Mouse (Mus musculus) liver, embryonic 14.5 days (tissue): Measurements from ENCODE around the gene Lrrc4b. TPM values are rescaled to one million over a fixed set of nuclear protein-coding genes. Genes with fewer than 3 reads are reported as not detected.
A peak's percentile ranks its signal among the peaks of the same experiment; 100 is the strongest.

Experiments used
- ATAC-seq: fragments of 200-750 bp; cut with Nextera tagmentation; 2 replicates; pipeline ENCODE4 v1.8.0; 2017; ENCODE audit warnings: moderate number of reproducible peaks, mild to moderate bottlenecking, moderate library complexity; ENCODE audit not compliant: insufficient read depth
- DNase-seq, 3 experiments: peaks; one replicate each; pipeline ENCODE4 v3.0.0-alpha.2; 2012 to 2013; ENCODE audit warnings: low read depth in 3 of 3, low spot score in 3 of 3
- H3K27ac ChIP-seq: fragments of 300-500 bp; sonication (generic); 2 replicates; pipeline ENCODE4 v1.5.1; 2014; ENCODE audit warnings: moderate library complexity, mild to moderate bottlenecking, control low read depth, inconsistent platforms
- H3K27me3 ChIP-seq: fragments of 300-500 bp; sonication (generic); 2 replicates; pipeline ENCODE4 v1.6.1; 2014; ENCODE audit warnings: mild to moderate bottlenecking, low read length, moderate library complexity; ENCODE audit not compliant: control insufficient read depth, insufficient read depth
- H3K36me3 ChIP-seq: fragments of 300-500 bp; sonication (generic); replicated peaks from 2 replicates; pipeline ENCODE4 v1.6.1; 2014; ENCODE audit warnings: low read depth; ENCODE audit not compliant: control insufficient read depth, insufficient read depth
- H3K4me1 ChIP-seq, 2 experiments: fragments of 200-500 bp in 1 of 2; fragments of 300-500 bp in 1 of 2; sonication (generic) in 1 of 2; replicated peaks; 2 replicates each; pipeline ENCODE4 v1.6.1; 2012 to 2014; ENCODE audit warnings: antibody characterized with exemption in 1 of 2, inconsistent platforms in 1 of 2, low read length in 1 of 2; ENCODE audit not compliant: control insufficient read depth in 2 of 2, insufficient read depth in 2 of 2
- H3K4me2 ChIP-seq: fragments of 300-500 bp; sonication (generic); 2 replicates; pipeline ENCODE4 v1.6.1; 2014; ENCODE audit warnings: low read depth, mild to moderate bottlenecking, control low read depth, moderate library complexity
- H3K4me3 ChIP-seq, 2 experiments: fragments of 200-500 bp in 1 of 2; fragments of 300-500 bp in 1 of 2; sonication (generic) in 1 of 2; 2 replicates each; pipeline ENCODE4 v1.5.1; 2012 to 2014; ENCODE audit warnings: low read depth in 2 of 2, low read length in 2 of 2, mild to moderate bottlenecking in 2 of 2, control low read depth in 1 of 2, inconsistent platforms in 1 of 2, moderate library complexity in 1 of 2; ENCODE audit not compliant: insufficient read depth in 1 of 2
- H3K9ac ChIP-seq: fragments of 300-500 bp; sonication (generic); replicated peaks from 2 replicates; pipeline ENCODE4 v1.6.1; 2014; ENCODE audit warnings: mild to moderate bottlenecking, control low read depth, moderate library complexity
- H3K9me3 ChIP-seq: fragments of 300-500 bp; sonication (generic); 2 replicates; pipeline ENCODE4 v1.6.1; 2016; ENCODE audit warnings: low read length, mixed read lengths; ENCODE audit not compliant: control insufficient read depth
- CTCF ChIP-seq: IDR thresholded peaks from 2 replicates; pipeline ENCODE4 v1.5.1; 2016; ENCODE audit warnings: antibody characterized with exemption, low read depth, control low read depth
- EP300 ChIP-seq: IDR thresholded peaks from 2 replicates; pipeline ENCODE4 v1.6.1; 2016; ENCODE audit warnings: antibody characterized with exemption, low read depth
- WGBS: fragments of 180-500 bp; shearing (Covaris S2); extraction: QIAGEN DNeasy Blood & Tissue Kit; methylation state at CpG from one replicate; pipeline ENCODE4 v1.1.7; 2014; ENCODE audit not compliant: insufficient replicate concordance; 5-methylcytosine and 5-hydroxymethylcytosine counted together
- polyA plus RNA-seq, 2 experiments: library from polyadenylated mRNA; depleted of rRNA in 1 of 2; stranded (reverse) in 1 of 2; unstranded in 1 of 2; fragments of >200 nt; fragmentation: Nextera tagmentation in 1 of 2; extraction: Ambion mirVana in 1 of 2; gene quantifications; 2 replicates each; pipeline versions ENCODE4 v1.2.1 to v1.2.3; 2012 to 2014

Gene Lrrc4b
- polyA plus RNA-seq, 2 experiments: 0.02 TPM; not detected in 1

DNA sequence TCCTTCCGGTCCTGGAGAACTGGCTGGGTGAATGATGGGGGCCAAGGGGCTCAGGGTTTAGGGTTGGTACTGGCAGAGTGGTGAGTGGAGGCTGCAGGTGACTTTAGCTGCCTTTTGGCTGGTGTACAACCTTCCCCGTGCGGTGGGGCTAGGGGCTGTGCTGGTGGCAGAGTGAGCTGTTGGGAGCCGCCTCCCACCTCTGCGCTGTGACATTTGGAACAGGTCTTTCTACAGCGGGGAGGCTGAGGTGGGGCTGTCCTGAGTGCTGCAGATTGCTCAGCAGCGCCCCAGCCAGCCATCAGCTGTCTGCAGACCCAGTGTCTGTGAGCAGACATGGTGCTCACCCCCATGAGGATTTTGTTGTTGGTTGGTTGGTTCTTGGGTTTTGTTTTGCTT lies 16.7 kb downstream of the Lrrc4b start:
- DNase-seq (no peak), ATAC-seq (no peak)
- Histone ChIP-seq H3K27ac (no peak overlapping the region), H3K27me3 (peaks cover 61% of the 10 kb centered on the region), H3K36me3 (no peaks in the 10 kb centered on the region), H3K9ac (no peak overlapping the region), H3K4me3 (no peak overlapping the region), H3K9me3 (no peaks in the 10 kb centered on the region), H3K4me2 (no peak overlapping the region), H3K4me1 (no peaks in the 10 kb centered on the region)
- no peak for TF ChIP-seq CTCF
- no peak for TF ChIP-seq EP300
- WGBS: 2% methylated on average over 7 of the region's 7 CpGs

DNA sequence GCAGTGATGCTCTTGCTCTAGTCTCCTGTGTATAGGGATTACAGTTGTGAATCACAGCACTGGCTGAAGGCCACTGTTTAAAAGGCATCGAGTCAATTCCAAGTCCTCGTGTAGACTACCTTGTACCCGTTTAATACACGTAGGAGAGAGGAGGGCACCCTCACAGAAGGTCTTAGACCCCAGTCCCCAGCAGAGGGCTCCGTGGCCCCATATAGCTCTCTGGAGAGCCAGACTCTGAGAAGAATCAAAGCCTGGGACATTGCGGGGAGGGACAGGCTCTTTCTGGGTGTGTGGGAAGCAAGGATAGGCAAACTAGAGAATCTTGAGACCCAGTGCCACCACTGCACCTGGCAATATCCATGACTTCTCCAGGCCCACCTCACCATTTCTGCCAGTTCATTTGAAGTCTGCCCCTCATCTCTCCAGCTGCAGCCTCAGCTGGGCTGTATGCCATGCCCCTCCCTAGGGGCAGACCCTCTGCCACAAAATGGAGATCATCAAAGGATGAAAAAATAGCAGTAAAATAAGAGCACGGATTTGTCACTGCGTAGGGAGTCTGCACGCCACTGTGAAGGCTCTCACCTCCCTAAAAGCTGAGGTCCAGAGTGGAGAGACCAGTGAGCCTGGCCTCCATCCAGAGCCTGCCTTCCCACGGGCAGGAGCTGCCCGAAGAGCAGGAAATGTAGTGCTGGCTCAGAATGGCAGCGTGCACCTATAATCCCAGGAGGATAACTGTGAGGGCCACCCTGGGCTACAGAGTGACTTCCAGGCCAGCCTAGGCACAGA lies 17.4 kb downstream of the Lrrc4b start:
- no peaks in the 10 kb centered on the region for H3K36me3 ChIP-seq
- peaks cover 54% of the 10 kb centered on the region for H3K27me3 ChIP-seq
- no peak overlapping the region for H3K9ac ChIP-seq
- WGBS: 33% methylated on average over 12 of the region's 12 CpGs
- no peak overlapping the region for H3K4me3 ChIP-seq
- ATAC-seq: no peak
- H3K4me2 ChIP-seq: no peak overlapping the region
- no peaks in the 10 kb centered on the region for H3K9me3 ChIP-seq
- no peak overlapping the region for H3K27ac ChIP-seq
- DNase-seq: no peak
- TF ChIP-seq EP300: no peak
- TF ChIP-seq CTCF: 0 out of 2 replicates have a peak, but pooled peaks have one; percentile 17
- no peaks in the 10 kb centered on the region for H3K4me1 ChIP-seq

DNA sequence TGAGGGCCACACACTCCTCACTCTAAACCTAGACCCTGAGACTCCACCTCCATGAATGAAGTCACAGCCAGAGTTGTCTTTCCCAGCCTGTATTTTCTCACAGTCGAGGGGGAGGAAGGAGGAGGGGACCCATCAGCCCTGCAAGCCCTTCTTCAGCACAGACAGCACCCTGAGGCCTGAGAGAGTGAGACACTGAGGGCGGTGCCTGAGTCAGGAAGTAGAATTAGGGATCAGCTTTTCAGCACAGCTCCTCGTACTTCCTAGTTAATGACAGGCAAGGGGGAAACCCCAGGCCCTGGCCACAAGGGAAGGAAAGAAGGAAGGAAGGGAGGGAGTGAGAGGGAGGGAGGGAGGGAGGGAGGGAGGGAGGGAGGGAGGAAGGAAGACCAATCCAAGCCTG lies 24.4 kb downstream of the Lrrc4b start:
- no peaks in the 10 kb centered on the region for H3K9me3 ChIP-seq
- DNase-seq (no peak), ATAC-seq (no peak; the same call in 1 of the 2 replicates)

DNA sequence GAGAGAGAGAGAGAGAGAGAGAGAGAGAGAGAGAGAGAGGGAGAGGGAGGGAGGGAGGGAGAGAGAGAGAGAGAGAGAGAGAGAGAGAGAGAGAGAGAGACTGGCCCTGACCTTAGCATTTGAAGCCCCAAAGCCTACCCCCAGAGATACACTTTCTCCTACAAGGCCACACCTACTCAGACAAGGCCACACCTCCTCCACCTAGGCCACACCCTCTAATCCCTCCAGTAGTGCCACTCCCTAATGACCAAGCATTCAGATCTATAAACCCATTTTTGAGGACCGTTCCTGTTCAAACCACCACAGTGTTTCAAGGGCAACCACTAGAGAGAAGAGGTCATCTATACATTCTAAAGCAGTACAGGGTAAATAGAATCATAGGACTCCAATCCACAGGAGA lies 27.5 kb downstream of the Lrrc4b start:
- H3K9ac ChIP-seq: no peak overlapping the region
- H3K4me2 ChIP-seq: no peak overlapping the region
- no peak overlapping the region for H3K4me3 ChIP-seq
- ATAC-seq (peak; percentile 47; the same call in 1 of the 2 replicates), DNase-seq (no peak)
- TF ChIP-seq EP300: no peak
- no peak for TF ChIP-seq CTCF
- H3K27me3 ChIP-seq: peaks cover 23% of the 10 kb centered on the region
- WGBS: 69% methylated on average over 1 of the region's 1 CpGs
- no peak overlapping the region for H3K27ac ChIP-seq
- H3K36me3 ChIP-seq: no peaks in the 10 kb centered on the region
- peaks cover 2 to 7% of the 10 kb centered on the region in 2 experiments; a peak in 3 of 4 replicates for H3K4me1 ChIP-seq
- H3K9me3 ChIP-seq: no peaks in the 10 kb centered on the region

More for the DNA sequence above, 24.4 kb downstream of the Lrrc4b start:
- no peaks in the 10 kb centered on the region for H3K27me3 ChIP-seq
- H3K36me3 ChIP-seq: no peaks in the 10 kb centered on the region
- TF ChIP-seq CTCF (no peak), EP300 (no peak)
- no peak overlapping the region for H3K4me3 ChIP-seq
- no peak overlapping the region for H3K9ac ChIP-seq
- H3K4me1 ChIP-seq: peaks cover 2 to 7% of the 10 kb centered on the region in 2 experiments; a peak in 3 of 4 replicates
- H3K4me2 ChIP-seq: no peak overlapping the region
- WGBS: 6% methylated on average over 3 of the region's 3 CpGs
- H3K27ac ChIP-seq: no peak overlapping the region

DNA sequence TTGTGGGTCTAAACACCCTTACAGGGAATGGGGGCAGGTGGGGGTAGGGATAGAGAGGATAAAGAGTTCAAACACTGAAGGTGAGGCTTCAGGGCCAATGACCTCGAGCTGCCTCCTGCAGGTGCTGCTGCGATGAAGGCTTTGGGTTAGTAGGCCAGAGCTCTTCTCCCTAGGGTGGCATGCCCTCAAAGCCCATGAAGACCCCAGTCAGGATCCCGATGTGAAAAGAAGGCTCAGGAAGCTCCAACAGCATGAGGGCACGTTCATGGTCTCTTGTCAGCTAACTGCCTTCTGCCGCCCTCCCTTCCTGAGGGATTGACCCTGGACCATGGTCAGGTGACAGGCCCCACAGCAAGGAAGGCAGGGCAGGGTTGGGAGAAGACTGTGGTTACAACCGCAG lies 31.2 kb downstream of the Lrrc4b start:
- Histone ChIP-seq H3K27me3 (peaks cover 52% of the 10 kb centered on the region), H3K4me3 (no peak overlapping the region), H3K9ac (no peak overlapping the region), H3K9me3 (no peaks in the 10 kb centered on the region), H3K36me3 (no peaks in the 10 kb centered on the region), H3K27ac (no peak overlapping the region), H3K4me2 (no peak overlapping the region), H3K4me1 (peaks cover 14 to 19% of the 10 kb centered on the region in 2 experiments)
- TF ChIP-seq EP300 (no peak), CTCF (no peak)
- no peak for ATAC-seq
- no peak for DNase-seq
- WGBS: 49% methylated on average over 6 of the region's 6 CpGs
